Mouse (Mus musculus) liver, adult 2 months (tissue): ENCODE results near the gene Gli1. TPM values are rescaled to one million over a fixed set of nuclear protein-coding genes. Genes with fewer than 3 reads are reported as not detected.

Source experiments
- DNase-seq: peaks from one replicate; pipeline ENCODE4 v3.0.0-alpha.2; 2011; ENCODE audit warnings: low read depth, low spot score; ENCODE audit errors: extremely low read depth
- H3K27ac ChIP-seq: fragments of 200-500 bp; replicated peaks from 2 replicates; pipeline ENCODE4 v1.5.1; 2012; ENCODE audit warnings: low read depth, mild to moderate bottlenecking, control low read depth, inconsistent platforms, low read length; ENCODE audit not compliant: insufficient read depth
- H3K27me3 ChIP-seq: fragments of 200-500 bp; 2 replicates; pipeline ENCODE4 v1.6.1; 2012; ENCODE audit warnings: mild to moderate bottlenecking, moderate library complexity, low read length, inconsistent platforms; ENCODE audit not compliant: control insufficient read depth, insufficient read depth
- H3K36me3 ChIP-seq: fragments of 200-500 bp; 2 replicates; pipeline ENCODE4 v1.6.1; 2012; ENCODE audit warnings: low read length, inconsistent platforms; ENCODE audit not compliant: control insufficient read depth, insufficient read depth
- H3K4me1 ChIP-seq: fragments of 200-500 bp; 2 replicates; pipeline ENCODE4 v1.6.1; 2011; ENCODE audit warnings: low read length; ENCODE audit not compliant: control insufficient read depth, insufficient read depth
- H3K4me3 ChIP-seq: fragments of 200-500 bp; 2 replicates; pipeline ENCODE4 v1.5.1; 2011; ENCODE audit warnings: low read depth, mild to moderate bottlenecking, control low read depth, low read length, moderate library complexity; ENCODE audit not compliant: insufficient read depth
- H3K79me2 ChIP-seq: fragments of 200-500 bp; 2 replicates; pipeline ENCODE4 v1.6.1; 2012; ENCODE audit warnings: inconsistent platforms, mild to moderate bottlenecking, low read length, moderate library complexity; ENCODE audit not compliant: control insufficient read depth, insufficient read depth
- H3K9ac ChIP-seq: fragments of 200-500 bp; 2 replicates; pipeline ENCODE4 v1.6.1; 2012; ENCODE audit warnings: low read depth, mild to moderate bottlenecking, control low read depth, inconsistent platforms, low read length
- CTCF ChIP-seq: fragments of 200-500 bp; IDR thresholded peaks from 2 replicates; pipeline ENCODE4 v1.5.1; 2011; ENCODE audit warnings: low read depth, low read length, control low read depth
- POLR2A ChIP-seq: fragments of 200-500 bp; IDR thresholded peaks from 2 replicates; pipeline ENCODE4 v1.6.1; 2011; ENCODE audit warnings: low read length, control low read depth; ENCODE audit not compliant: insufficient read depth; ENCODE audit errors: extremely low read depth
- WGBS: fragments of 180-500 bp; shearing (Covaris S2); methylation state at CpG from one replicate; pipeline ENCODE4 v1.1.7; 2018; 5-methylcytosine and 5-hydroxymethylcytosine counted together
- polyA plus RNA-seq: library from polyadenylated mRNA; depleted of rRNA; stranded (reverse); fragments of >200 nt; gene quantifications from 2 replicates; pipeline ENCODE4 v1.2.3, GENCODE M21; 2012
- total RNA-seq: library from RNA; depleted of rRNA; stranded (reverse); fragments of >200 nt; gene quantifications from 2 replicates; pipeline ENCODE4 v1.2.3, GENCODE M21; 2014

Gli1 gene
- total and polyA plus RNA-seq, 2 experiments: 0.04 TPM; not detected in 1

DNA sequence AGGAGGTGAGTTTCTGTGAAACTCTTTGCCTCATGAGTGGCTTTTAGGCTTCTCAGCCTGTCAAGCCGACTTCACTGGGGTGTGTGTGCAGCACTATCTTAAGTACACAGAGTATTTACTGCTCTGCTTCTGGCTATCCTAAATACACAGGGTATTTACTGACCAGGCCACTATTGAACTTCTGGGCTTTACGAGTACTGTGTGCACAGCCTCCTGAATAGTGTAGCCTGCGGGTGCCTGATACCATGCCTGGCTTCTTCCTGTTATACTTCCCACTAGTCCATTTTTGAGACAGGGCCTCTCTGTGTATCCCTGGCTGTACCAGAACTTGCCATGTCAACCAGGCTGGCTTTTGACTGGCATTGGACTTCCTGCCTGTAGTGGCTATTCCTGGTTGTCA is 35.9 kb upstream of the Gli1 start:
- DNase-seq: no peak
- 28% methylated on average over 3 of the region's 3 CpGs for WGBS
- Histone ChIP-seq H3K9ac (no peak overlapping the region), H3K27ac (no peak overlapping the region), H3K4me3 (no peak overlapping the region), H3K79me2 (peaks cover 4% of the 10 kb centered on the region; the same call in 1 of the 2 replicates), H3K27me3 (no peaks in the 10 kb centered on the region), H3K4me1 (peaks cover 6% of the 10 kb centered on the region), H3K36me3 (no peaks in the 10 kb centered on the region)
- no peak for TF ChIP-seq POLR2A
- TF ChIP-seq CTCF: no peak

DNA sequence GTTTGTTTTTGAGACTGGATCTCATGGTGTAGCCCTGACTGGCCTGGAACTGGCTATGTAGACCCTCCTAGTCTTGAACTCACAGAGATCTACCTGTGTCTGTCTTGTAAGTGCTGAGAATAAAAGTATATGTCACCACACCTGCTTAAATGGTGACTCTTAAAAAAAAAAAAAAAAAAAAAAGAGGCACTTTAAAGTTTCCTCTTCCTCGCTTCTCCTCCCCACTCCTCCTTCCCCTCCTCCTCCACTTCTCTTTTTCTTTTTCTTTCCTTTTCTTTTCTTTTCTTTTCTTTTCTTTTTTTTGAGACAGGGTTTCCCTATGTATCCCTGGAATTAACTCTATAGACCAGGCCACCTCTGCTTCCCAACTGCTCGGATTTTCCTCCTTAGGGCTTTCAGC is 29.2 kb upstream of the Gli1 start:
- WGBS: 37% methylated on average over 2 of the region's 2 CpGs
- TF ChIP-seq POLR2A (no peak), CTCF (no peak)
- DNase-seq: no peak
- peak overlapping the region; percentile 99 for H3K27ac ChIP-seq
- H3K79me2 ChIP-seq: peaks cover 6% of the 10 kb centered on the region; the same call in 1 of the 2 replicates
- no peaks in the 10 kb centered on the region for H3K36me3 ChIP-seq
- H3K4me1 ChIP-seq: peaks cover 16% of the 10 kb centered on the region
- no peaks in the 10 kb centered on the region for H3K27me3 ChIP-seq
- H3K4me3 ChIP-seq: peak overlapping the region; percentile 28
- peak overlapping the region; percentile 60 for H3K9ac ChIP-seq

DNA sequence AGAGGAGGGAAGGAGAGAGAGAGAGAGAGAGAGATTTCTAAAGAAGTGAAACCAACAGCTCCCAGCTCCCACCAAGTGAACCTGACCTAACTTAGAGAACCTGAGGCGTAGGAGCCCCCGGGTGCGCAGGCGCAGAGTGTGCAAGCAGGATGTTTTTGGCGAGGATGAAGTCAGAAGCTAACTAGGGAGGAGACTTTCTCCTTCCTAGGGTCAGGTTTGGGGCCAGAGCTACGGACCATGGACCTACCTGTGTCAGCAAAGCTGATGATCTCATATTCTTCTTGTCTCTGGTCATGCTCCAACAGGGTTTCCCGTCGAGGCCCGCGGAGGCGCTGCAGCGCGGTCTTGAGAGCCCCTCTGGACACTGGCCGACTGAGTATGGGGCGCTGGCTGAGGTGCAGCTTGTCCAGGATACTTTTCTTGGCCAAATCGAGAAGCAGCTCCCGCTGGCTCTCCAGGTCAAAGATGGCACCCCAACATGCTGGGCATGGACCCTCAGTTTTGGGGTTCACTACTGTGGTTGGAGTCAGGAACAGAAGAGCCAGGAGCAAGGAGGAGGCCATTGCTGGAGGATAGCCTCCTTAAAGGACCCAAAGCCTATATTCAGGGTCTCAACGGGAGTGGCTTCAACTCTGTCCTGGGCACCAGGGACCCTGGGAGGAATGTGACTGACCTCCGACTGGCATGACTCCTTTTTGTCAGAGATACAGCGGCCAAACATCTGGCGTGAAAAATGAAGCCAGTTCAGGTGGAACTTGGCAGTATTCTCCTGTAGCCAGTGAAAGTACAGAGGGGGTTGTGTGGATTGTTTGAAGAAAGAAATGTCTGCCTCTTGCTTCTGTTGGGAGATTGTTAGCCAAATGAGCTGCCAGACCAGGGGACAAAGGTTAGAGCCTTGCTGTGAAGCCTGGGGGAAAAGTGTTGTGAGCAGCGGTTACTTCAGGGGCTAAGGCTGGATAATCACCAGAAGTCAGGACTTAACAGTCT is 28.4 kb upstream of the Gli1 start, which contains the start of gene Inhbc:
Gene Inhbc (minus strand): TSS at position 598 of the 987 bp plus-strand sequence.
- H3K36me3 ChIP-seq: peaks cover 3% of the 10 kb centered on the region; the same call in 1 of the 2 replicates
- 0 out of 2 replicates have a peak, but pooled peaks have one; percentile 12 for TF ChIP-seq CTCF
- peak; percentile 33; the same call in 1 of the 2 replicates for TF ChIP-seq POLR2A
- DNase-seq: peak; percentile 97
- H3K9ac ChIP-seq: peak within 1 kb of the TSS; percentile 77
- H3K79me2 ChIP-seq: peaks cover 10% of the 10 kb centered on the region; the same call in 1 of the 2 replicates
- H3K27me3 ChIP-seq: no peaks in the 10 kb centered on the region
- peak within 1 kb of the TSS; percentile 99 for H3K27ac ChIP-seq
- H3K4me1 ChIP-seq: peaks cover 16% of the 10 kb centered on the region
- H3K4me3 ChIP-seq: peak within 1 kb of the TSS; percentile 58
- 23% methylated on average over 22 of the region's 22 CpGs for WGBS

DNA sequence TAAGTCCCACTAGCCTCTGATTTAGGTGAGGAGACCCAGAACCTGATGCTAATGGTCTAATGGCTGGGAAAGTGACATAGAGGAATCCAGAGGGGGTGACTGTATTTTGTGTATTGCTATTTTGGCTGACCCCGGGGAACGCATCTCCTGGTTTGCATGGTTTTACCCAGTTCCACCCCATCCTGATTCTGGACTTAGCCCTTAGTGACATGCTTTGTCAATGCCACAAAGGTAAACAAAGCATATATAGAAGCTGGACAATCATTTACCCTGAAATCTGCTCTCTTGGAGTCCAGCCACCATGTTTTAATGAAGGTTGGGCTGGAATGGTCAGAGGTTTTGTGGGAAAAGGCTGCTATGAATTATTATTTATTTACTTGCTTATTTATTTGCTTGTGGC is 26.5 kb upstream of the Gli1 start:
- DNase-seq: peak; percentile 67
- Histone ChIP-seq H3K27ac (peak overlapping the region; percentile 99), H3K4me1 (peaks cover 16% of the 10 kb centered on the region), H3K79me2 (peaks cover 10% of the 10 kb centered on the region; the same call in 1 of the 2 replicates), H3K9ac (peak overlapping the region; percentile 77), H3K36me3 (peaks cover 3% of the 10 kb centered on the region; the same call in 1 of the 2 replicates), H3K27me3 (no peaks in the 10 kb centered on the region), H3K4me3 (peak overlapping the region; percentile 40)
- whole genome bisulfite sequencing: 17% methylated on average over 2 of the region's 2 CpGs
- no peak for TF ChIP-seq CTCF
- TF ChIP-seq POLR2A: no peak

DNA sequence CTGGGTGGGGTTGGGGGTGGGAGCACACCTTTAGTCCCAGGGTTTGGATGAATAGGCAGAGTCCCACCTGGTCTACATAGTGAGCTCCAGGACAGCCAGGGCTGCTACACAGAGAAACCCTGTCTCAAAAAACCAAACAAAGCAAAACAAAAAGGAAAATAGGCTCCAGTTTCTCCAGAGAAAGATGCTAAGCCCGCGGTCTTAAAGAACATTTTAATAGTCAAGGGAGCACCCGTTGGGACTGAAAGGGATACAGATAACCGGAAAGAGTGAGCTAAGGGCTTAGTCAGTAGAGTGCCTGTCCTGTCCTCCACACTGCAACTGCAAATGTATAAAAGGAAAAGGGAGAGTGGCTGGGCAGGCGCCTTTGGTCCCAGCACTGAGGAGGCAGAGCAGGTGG is 25.3 kb upstream of the Gli1 start:
- H3K9ac ChIP-seq: no peak overlapping the region
- H3K4me1 ChIP-seq: peaks cover 16% of the 10 kb centered on the region
- 83% methylated on average over 5 of the region's 5 CpGs for WGBS
- peaks cover 10% of the 10 kb centered on the region; the same call in 1 of the 2 replicates for H3K79me2 ChIP-seq
- no peak overlapping the region for H3K4me3 ChIP-seq
- 0 out of 2 replicates have a peak overlapping the region, but pooled peaks have one; percentile 22 for H3K27ac ChIP-seq
- H3K36me3 ChIP-seq: peaks cover 8% of the 10 kb centered on the region
- no peaks in the 10 kb centered on the region for H3K27me3 ChIP-seq
- no peak for TF ChIP-seq POLR2A
- TF ChIP-seq CTCF: no peak
- DNase-seq: no peak
